Mouse (Mus musculus) megakaryocyte, embryonic 14.5 days (primary cell): ENCODE results near the gene Fam160a1. TPM values are rescaled to one million over a fixed set of nuclear protein-coding genes. Genes with fewer than 3 reads are reported as not detected.

ENCODE experiments used
- H3K27me3 ChIP-seq: replicated peaks from 2 replicates; pipeline ENCODE3; 2012; ENCODE audit warnings: inconsistent platforms
- H3K36me3 ChIP-seq: replicated peaks from 2 replicates; pipeline ENCODE3; 2012; ENCODE audit warnings: low read length, inconsistent platforms, mixed read lengths
- H3K4me1 ChIP-seq: 2 replicates; pipeline ENCODE4 v1.6.1; 2012; ENCODE audit warnings: inconsistent platforms
- H3K4me3 ChIP-seq: replicated peaks from 2 replicates; pipeline ENCODE3; 2012; ENCODE audit warnings: moderate library complexity, mild to moderate bottlenecking, inconsistent platforms
- H3K9me3 ChIP-seq: 2 replicates; pipeline ENCODE4 v1.6.1; 2012; ENCODE audit warnings: inconsistent platforms
- FLI1 ChIP-seq: IDR thresholded peaks from 2 replicates; pipeline ENCODE4 v1.6.1; 2012; ENCODE audit warnings: low read length, inconsistent platforms, mixed read lengths
- GATA1 ChIP-seq: IDR thresholded peaks from 3 replicates; pipeline ENCODE4 v1.6.1; 2012; ENCODE audit warnings: mixed read lengths, low read length, inconsistent platforms, borderline replicate concordance
- polyA plus RNA-seq: library from polyadenylated mRNA; stranded (reverse); fragments of >175 nt; gene quantifications from 2 replicates; pipeline ENCODE4 v1.2.3, GENCODE M21; 2012; ENCODE audit warnings: low replicate concordance; ENCODE audit not compliant: insufficient read depth

Gene Fam160a1
- polyA plus RNA-seq, 1 experiment: 0.12 TPM

DNA sequence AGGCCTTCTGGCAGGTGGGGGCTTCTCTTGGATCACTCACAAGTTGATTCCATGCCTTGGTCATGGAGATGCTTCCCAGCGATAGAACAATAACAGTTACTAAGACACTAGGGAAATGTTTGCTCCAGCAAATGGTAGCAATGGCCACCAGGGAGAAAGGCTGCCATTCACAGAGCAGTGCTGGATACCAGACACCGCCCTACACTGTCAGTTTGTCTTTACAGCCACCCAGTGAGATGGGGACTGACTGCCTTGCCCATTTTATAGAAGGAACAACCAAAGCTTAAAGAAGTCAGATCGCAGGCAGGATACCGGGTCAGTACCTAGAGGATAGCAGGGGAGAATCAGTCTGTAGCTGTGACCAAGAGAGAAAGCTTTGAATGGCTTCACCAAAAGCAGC is 59.7 kb downstream of the Fam160a1 start:
- no peaks in the 10 kb centered on the region for H3K4me1 ChIP-seq
- no peaks in the 10 kb centered on the region for H3K9me3 ChIP-seq
- H3K27me3 ChIP-seq: peaks cover 26% of the 10 kb centered on the region
- no peaks in the 10 kb centered on the region for H3K36me3 ChIP-seq
- TF ChIP-seq FLI1: no peak
- TF ChIP-seq GATA1: no peak
- H3K4me3 ChIP-seq: no peak overlapping the region

DNA sequence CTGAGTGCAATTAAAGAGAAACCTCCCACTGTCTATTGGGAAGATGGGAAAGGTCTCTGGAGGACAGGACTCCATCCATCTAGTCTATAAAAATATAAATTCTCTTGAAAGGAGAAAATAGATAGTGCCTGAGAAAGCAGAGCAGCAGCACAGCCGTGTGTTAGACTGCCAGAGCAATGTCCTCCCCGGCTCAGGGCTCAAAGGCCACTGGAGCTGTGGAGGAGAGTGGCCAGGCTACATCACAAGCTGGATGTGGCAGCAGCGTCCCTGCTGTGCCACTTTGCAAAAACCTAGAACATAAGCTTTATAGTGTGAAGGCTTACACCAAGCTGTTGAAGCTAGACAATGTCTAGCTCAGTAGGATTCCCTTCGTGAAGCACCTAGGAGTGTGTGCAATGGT is 67.7 kb downstream of the Fam160a1 start:
- Histone ChIP-seq H3K4me1 (no peaks in the 10 kb centered on the region), H3K9me3 (no peaks in the 10 kb centered on the region), H3K36me3 (no peaks in the 10 kb centered on the region), H3K27me3 (peaks cover 39% of the 10 kb centered on the region), H3K4me3 (no peak overlapping the region)
- TF ChIP-seq GATA1: no peak
- TF ChIP-seq FLI1: no peak

DNA sequence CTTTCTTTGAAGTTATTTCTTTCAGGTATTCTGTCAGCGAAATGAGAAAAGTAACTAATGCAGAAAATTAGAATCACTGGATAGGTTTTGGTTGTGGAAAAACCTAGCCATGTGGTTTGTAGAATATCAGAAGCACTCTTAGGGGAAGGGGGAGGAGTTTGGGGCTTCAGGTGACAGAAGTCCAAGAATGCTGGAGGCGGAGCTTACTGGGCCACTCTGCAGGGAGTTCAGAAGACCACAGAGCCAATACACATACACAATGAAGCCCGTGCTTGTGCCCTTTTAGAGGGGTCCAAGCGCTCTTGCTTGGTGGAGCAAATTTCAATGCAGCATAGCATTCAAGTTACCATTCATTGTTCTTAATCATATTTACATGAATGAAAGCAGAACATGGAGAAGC is 68.2 kb downstream of the Fam160a1 start:
- Histone ChIP-seq H3K27me3 (peaks cover 40% of the 10 kb centered on the region), H3K4me1 (no peaks in the 10 kb centered on the region), H3K36me3 (no peaks in the 10 kb centered on the region), H3K4me3 (no peak overlapping the region), H3K9me3 (no peaks in the 10 kb centered on the region)
- no peak for TF ChIP-seq GATA1
- TF ChIP-seq FLI1: no peak

DNA sequence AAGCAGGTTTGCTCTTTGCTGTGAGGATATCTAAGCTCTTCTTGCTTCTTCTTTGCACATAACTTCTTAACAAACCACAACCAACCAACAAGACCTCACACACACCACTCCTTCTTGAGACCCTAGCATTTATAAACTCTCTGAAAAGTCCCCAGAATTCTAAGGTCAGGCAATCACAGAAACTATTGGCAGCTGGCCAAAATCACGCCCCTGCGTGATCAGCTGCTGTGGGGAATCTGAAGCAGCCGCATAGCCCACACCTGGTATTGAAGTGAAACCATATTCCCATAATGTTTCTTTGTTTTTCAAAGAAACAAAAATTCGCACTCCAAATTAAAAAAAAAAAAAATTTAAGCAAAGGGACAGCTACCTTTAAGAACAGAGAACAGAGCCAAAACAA is 71.0 kb downstream of the Fam160a1 start:
- Histone ChIP-seq H3K9me3 (no peaks in the 10 kb centered on the region), H3K4me1 (no peaks in the 10 kb centered on the region)

DNA sequence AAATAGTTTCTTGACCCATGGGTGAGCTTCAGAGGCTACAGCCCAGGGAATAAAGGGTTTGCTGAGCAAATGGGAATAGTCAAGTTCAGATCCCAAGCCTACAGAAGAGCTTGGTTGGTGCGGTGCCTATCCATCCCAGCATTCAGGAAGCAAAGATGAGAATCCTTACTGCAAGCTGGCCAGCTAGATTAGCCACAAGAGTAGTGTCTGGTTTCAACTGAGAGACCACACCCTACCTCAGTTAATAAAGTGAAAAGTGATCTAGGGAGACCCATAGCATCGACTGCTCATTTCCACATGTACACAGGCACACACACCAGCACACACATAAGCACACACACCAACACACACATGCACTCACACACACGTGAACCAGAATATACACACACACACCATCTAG is 75.3 kb downstream of the Fam160a1 start:
- H3K9me3 ChIP-seq: no peaks in the 10 kb centered on the region
- TF ChIP-seq GATA1 (no peak), FLI1 (no peak)
- peaks cover 46% of the 10 kb centered on the region for H3K27me3 ChIP-seq
- H3K4me3 ChIP-seq: no peak overlapping the region
- no peaks in the 10 kb centered on the region for H3K4me1 ChIP-seq
- no peaks in the 10 kb centered on the region for H3K36me3 ChIP-seq

More for the DNA sequence above, 71.0 kb downstream of the Fam160a1 start:
- Histone ChIP-seq H3K27me3 (peaks cover 34% of the 10 kb centered on the region), H3K4me3 (no peak overlapping the region), H3K36me3 (no peaks in the 10 kb centered on the region)
- TF ChIP-seq FLI1: no peak
- TF ChIP-seq GATA1: no peak

DNA sequence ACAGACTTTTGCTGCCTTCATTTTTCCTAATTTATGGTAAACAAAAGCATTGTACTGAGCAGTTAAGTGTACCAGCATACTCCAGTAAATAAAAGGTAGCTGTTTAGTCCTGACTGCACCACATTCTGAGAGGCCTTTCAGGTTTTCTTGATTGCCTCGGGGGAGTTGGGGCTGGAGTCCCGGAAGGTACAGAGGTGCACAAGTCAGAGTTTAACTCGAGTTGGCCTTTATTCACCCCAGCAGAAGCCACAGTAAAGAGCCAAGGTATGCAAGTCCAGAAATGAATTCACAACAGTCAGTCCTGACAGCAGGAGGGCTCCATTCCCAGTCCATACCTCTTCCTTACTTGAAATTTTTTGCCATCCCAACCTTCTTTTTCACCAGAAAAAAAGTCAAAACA is 78.5 kb downstream of the Fam160a1 start:
- Histone ChIP-seq H3K4me3 (no peak overlapping the region), H3K27me3 (peaks cover 55% of the 10 kb centered on the region), H3K9me3 (no peaks in the 10 kb centered on the region), H3K4me1 (no peaks in the 10 kb centered on the region), H3K36me3 (no peaks in the 10 kb centered on the region)
- TF ChIP-seq FLI1 (no peak), GATA1 (no peak)

DNA sequence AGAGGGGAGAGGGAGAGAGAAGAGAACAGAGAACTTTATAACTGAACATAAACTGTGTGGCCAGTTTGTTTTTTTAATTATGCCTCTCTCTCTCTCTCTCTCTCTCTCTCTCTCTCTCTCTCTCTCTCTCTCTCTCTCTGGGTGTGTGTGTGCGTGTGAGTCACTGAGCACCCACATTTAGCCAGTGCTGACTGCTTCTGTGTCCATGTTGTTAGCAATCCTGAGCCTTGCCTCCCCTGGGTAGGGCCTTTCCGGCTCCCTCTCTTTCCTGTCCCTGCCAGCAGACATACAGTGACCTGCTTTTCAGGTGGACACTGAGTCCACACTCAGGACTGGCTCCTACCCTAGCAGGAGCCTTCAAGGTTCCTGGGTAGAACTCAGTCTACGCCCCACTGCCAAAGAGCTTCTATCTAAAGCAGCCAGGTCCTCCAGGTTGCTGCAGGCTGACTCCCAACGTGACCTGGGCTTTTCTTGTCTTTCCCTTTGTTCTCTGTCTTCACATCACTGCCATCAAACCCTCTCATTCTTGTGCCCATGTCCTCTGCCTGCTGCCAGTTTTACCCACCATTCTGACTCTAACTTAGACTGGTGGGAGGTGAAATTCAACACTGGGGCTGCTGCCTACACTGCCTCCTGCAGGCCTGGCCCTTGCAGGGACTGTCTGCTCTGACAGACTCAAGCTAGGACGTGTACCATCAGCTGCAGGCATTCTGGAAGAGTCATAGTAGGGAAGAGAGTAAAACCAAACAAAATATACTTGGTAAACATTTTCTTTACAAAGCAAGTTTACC is 83.0 kb downstream of the Fam160a1 start:
- no peaks in the 10 kb centered on the region for H3K9me3 ChIP-seq
- H3K4me3 ChIP-seq: no peak overlapping the region
- peaks cover 50% of the 10 kb centered on the region for H3K27me3 ChIP-seq
- no peaks in the 10 kb centered on the region for H3K36me3 ChIP-seq
- H3K4me1 ChIP-seq: no peaks in the 10 kb centered on the region
- TF ChIP-seq GATA1 (no peak), FLI1 (no peak)

DNA sequence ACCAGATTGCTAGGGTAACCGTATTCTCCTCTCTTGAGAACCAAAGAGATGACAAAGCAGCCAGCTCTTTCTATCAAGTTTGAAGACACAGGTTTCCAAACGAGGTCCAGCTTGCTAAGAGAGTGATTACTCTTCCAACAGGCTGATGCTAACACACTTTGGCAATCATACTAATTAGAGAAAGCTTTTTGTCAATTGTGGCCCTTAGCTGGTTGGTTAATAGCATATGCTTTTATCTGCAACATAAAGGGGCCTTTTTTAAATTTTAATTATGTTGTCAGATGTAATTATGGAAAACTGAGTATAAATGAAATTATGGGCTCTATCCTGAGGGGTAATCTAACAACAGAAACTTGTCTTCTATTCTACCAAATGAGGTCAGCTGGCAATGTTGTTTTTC is 89.9 kb downstream of the Fam160a1 start:
- TF ChIP-seq FLI1 (no peak), GATA1 (no peak)
- H3K27me3 ChIP-seq: peaks cover 22% of the 10 kb centered on the region
- H3K9me3 ChIP-seq: no peaks in the 10 kb centered on the region
- H3K4me1 ChIP-seq: no peaks in the 10 kb centered on the region
- H3K36me3 ChIP-seq: no peaks in the 10 kb centered on the region
- no peak overlapping the region for H3K4me3 ChIP-seq

DNA sequence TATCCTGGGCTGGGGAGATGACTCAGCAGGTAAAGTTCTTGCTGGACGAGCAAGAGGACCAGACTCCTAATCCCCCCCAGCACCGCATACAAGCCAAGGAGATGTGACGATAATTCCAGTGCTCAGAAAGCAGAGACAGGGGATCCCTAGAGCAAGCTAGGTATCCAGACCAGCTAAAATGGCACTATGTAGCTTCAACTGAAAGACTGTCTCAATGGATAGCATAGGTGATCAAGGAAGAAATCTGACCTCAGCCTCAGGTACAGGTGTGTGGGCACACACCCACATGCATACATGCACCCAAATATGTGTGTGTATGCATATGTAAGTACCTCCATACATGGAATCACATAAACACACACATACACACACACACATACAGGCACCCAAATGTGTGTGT is 91.1 kb downstream of the Fam160a1 start:
- H3K4me3 ChIP-seq: no peak overlapping the region

DNA sequence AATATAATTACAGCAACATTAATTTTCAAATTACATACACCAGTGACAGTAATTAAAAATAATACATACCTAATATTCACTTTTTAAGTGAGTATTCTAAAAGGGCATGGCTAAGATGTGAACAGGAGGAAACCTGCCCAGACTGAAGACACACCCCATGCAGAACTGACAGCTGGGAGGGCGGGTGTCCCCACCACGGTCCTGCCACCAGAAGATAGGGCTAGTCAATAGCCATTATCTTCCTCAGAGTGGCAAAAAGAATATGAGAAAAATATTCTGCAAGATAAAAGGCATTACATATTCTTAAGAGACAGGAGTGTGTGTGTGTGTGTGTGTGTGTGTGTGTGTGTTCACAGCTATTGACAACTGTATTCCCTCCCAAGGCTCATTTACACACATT is 92.0 kb downstream of the Fam160a1 start:
- H3K4me3 ChIP-seq: no peak overlapping the region
- H3K4me1 ChIP-seq: no peaks in the 10 kb centered on the region
- peaks cover 19% of the 10 kb centered on the region for H3K27me3 ChIP-seq
- no peaks in the 10 kb centered on the region for H3K9me3 ChIP-seq
- TF ChIP-seq GATA1 (no peak), FLI1 (no peak)
- no peaks in the 10 kb centered on the region for H3K36me3 ChIP-seq

More for the DNA sequence above, 91.1 kb downstream of the Fam160a1 start:
- peaks cover 22% of the 10 kb centered on the region for H3K27me3 ChIP-seq
- H3K9me3 ChIP-seq: no peaks in the 10 kb centered on the region
- no peaks in the 10 kb centered on the region for H3K36me3 ChIP-seq
- no peaks in the 10 kb centered on the region for H3K4me1 ChIP-seq
- no peak for TF ChIP-seq GATA1
- no peak for TF ChIP-seq FLI1
